Mouse (Mus musculus) monocyte, adult 2 months (primary cell): Measurements from ENCODE around the gene Ppbp.
"Not testable (repeated sequence)": the region's sequence is repeated elsewhere in the genome, so short reads cannot be mapped to it uniquely, and the experiment has no call there.

Experiments used
- DNase-seq, 2 experiments: peaks; one replicate each; pipeline ENCODE4 v3.0.0; 2022; ENCODE audit warnings: low spot score in 2 of 2, low read depth in 1 of 2

The Ppbp gene

DNA sequence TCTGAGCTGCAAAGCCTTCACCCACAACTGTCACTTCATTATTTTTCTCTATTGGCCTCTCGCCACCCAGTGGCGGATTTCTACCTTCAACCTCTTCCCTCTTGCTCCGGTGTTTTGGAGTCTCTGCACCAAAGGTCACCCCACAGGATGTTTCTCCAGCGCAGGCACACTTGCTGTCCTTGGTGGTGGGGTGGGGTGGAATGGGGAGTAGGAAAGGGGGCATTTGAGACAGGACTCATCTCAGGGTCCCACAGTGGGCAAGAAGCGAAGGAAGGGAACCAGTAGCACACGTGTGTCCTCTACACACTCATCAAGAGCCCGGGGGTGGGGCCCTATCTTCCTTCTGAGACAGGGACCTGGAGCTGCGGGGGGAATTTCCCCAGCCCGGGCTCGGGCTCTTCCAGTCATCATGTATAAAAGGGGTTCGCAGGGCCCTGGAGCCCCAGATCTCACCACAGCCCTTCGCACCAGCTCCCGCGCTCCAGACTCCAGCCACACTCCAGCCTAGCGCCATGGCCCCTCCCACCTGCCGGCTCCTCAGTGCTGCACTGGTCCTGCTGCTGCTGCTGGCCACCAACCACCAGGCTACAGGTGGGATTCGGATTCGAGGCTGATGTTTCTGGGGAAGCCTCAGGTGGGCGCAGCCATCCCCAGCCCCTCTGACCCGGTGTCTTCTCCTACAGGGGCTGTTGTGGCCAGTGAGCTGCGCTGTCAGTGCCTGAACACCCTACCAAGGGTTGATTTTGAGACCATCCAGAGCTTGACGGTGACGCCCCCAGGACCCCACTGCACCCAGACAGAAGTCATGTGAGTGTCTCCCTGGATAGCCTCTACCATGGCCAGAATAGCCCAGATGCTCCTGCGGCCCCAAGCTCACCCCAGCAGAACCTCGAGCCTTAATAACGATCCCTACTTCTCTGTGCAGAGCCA is 17.6 kb downstream of the Ppbp start, which contains the start of gene Cxcl3:
TSS of gene Cxcl3 (plus strand) at position 445 of the 930 bp plus-strand sequence.
- no peak for DNase-seq

GRCm38 (mm10) chr5:90788114-90788513 is 19.8 kb downstream of the Ppbp start:
- no peak for DNase-seq

GRCm38 (mm10) chr5:90789306-90790073 is 21.2 kb downstream of the Ppbp start:
- no peak for DNase-seq

GRCm38 (mm10) chr5:90790074-90790502 is 21.8 kb downstream of the Ppbp start:
- no peak for DNase-seq

DNA sequence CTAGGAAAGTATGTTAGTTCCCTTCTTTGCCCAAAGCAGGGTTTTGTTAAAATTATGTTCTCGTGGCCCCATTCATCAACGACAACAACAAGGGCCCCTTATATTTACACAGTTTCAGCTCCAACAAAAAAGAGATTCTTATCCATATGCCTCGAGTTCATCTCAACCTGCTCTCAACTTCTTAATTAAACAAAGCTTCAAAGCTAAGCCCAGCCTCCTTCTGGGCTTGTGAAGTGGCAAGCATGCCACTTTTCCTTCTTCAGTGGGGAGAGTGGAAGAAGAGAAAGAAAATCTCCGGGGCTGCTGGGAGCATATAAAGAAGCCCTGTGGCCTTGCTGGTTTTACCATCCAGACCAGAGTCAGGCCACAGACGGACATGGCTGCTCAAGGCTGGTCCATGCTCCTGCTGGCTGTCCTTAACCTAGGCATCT is 25.9 kb downstream of the Ppbp start, which contains the start of gene Cxcl15:
TSS of gene Cxcl15 (plus strand) at position 340 of the 431 bp plus-strand sequence.
- no peak for DNase-seq

DNA sequence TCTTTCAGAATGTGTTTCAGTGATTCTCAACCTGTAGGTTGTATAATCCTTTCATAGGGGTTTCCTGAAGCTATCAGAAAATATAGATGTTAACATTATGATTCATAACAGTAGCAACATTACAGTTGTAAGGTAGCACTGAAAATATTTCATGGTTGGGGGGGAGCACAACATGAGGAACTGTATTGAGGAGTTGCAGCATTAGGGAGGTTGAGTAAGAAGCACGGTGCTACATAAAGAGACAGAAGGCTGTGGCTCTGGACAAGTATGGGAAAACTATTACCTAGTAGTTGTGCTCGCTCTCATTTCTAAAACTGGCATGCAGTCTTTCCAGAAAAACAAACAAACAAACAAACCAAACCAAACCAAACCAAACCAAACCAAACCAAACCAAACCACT is 27.1 kb downstream of the Ppbp start:
- DNase-seq = not testable (repeated sequence)

- DNase-seq = no peak
Measured at GRCm38 (mm10) chr5:90804574-90804973, 36.3 kb downstream of the Ppbp start.

DNA sequence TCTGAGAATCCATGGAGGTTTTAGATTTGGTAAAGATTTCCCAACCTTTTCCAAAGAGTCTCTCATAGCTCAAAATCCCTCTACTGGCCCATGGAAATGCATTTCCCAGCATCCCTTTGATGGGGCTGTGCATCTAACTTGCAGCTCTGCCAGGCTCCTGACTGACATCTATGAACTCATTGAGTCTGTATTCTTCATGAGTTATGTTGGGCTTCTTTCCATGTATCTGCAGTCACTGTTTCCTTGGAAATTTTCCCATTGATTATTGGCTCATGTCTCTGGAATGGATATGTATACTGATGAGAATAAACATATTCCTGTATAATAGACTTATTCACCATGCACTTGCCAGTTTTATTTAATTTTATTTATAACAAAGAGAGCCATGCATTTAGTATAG is 37.7 kb downstream of the Ppbp start:
- DNase-seq = no peak

DNA sequence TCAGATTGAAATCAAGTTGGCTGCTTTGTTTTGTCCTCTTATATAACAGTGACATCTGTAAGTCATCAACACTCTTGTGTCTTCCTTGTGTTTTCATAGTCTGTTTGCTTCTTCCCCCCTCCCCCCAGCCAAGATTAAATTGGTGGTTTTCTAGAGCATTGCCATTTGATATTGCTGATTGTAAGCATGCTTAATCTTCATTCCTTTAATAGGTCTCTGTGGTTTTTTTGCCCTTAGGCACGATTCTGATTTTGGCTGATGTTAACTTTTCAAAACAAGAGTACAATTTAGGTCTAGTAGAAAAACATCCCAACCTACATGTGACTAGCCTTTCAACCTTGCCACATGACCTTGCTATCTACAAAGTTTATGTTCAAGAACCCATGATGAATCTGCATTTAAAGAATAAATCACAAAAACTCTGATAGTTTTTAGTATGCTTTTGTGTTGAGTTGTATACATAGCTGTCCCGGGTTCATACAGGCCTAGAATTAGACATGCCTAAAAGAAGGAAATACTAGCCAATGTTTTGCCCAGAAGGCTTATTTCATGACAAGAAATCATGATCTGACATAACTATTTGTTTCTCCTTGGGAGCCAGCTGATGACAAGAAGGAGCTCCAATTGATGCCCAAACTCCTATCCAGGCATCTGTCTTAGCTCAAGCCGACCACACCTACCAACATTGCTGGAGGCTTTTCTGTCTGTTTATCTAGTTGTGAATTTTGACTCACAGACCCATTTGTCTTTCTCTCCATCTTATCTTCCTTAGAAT is 39.0 kb downstream of the Ppbp start:
- no peak for DNase-seq
